Mouse (Mus musculus): ENCODE measurements around the gene Arid2. TPM values are rescaled to one million over a fixed set of nuclear protein-coding genes. Genes with fewer than 3 reads are reported as not detected.
"Not testable (repeated sequence)": the region's sequence is repeated elsewhere in the genome, so short reads cannot be mapped to it uniquely, and the experiment has no call there.

Gene Arid2
- polyA plus RNA-seq, 1 experiment, result 16.9 TPM

- no peak for DNase-seq (ENCODE audit: low read depth)
These were observed 130.8 kb downstream of the Arid2 start for GRCm38 (mm10) chr15:96418161-96418560.

- DNase-seq (ENCODE audit: low read depth), result no peak
These were observed 132.6 kb downstream of the Arid2 start for GRCm38 (mm10) chr15:96419920-96420319.

DNA sequence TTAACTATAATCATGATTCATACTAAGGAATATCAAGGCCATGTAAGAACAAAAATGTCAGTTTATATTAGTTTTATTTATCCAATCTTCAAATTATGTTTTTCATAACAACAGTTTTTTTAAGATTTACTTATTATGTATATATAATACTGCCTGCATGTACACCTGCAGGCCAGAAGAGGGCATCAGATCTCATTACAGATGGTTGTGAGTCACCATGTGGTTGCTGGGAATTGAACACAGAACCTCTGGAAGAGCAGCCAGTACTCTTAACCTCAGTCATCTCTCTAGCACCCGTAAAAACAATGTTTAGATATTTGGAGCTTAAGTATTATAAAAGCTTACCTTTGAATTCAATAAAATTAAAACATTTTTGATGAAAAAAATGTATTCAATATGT, 146.9 kb downstream of the Arid2 start:
- DNase-seq (ENCODE audit: low read depth), result no peak

DNA sequence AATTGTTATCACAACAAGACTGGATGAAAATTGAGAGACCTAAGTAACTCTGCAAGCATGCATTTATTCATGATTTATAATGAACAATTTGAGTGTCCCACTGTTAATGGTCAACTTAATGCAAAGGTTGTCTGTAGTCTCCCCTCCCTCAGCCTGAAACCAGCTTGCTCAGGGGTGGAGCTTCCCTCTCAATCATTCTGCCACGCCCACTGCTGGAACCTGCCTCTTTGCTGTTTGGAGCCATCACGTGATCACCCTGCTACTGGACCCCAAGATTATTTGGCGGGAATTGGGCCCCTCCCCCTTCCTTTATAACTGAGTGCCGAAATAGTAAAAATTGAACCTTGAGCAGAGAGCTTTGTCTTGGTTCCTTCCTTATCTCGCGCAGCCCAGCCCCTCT, 154.2 kb downstream of the Arid2 start:
- not testable (repeated sequence) for DNase-seq (ENCODE audit: low read depth)

- peak; percentile 94 for DNase-seq (ENCODE audit: low read depth)
These were observed 159.5 kb downstream of the Arid2 start for GRCm38 (mm10) chr15:96446785-96447184.

GRCm38 (mm10) chr15:96448656-96449299, 161.5 kb downstream of the Arid2 start:
- DNase-seq (ENCODE audit: low read depth), result no peak

DNA sequence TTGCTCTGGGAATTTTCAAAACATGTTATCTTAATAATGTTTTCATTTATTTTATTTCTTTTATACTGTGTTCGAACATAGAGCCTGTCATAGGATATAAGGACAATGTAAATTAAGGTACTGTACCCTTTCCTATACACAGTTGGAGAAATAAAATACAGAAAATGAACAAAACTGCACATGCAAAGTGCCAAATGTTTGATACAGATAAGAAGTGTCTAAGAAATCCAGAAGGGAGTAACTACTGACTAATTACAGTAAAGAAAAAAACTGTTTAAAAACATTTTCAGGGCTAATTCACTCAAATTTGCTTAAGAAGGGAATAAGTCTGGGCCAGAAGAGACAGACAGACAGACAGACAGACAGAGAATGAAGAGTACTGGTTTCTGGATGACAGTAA, 166.0 kb downstream of the Arid2 start:
- DNase-seq (ENCODE audit: low read depth), result no peak

Other genes starting within 250 kb of the Arid2 start
- 19.9 and 23.1 TPM in 2 replicates for gene Scaf11, start 173.3 kb downstream of the Arid2 start, polyA plus RNA-seq (2012; rRNA removed)